Mouse (Mus musculus): ENCODE measurements around the gene Brca1. TPM values are rescaled to one million over a fixed set of nuclear protein-coding genes. Genes with fewer than 3 reads are reported as not detected.

The Brca1 gene
- polyA plus RNA-seq, 1 experiment from 2014 or later = 9.4 TPM

- POLR2A ChIA-PET = interaction anchor here (1.3 kb wide), 1 partner anchor 15 kb away, joined by 3 read pairs; no protein-coding TSS in a partner anchor
- in situ Hi-C loops (cut with MboI; ENCODE audit: low pct_unique_long_range_greater_than_20kb) = no loop called here
- ATAC-seq (no peak), DNase-seq (ENCODE audit: low read depth, low spot score) (no peak)
- no peaks in the 10 kb centered on the region for H3K27me3 ChIP-seq
- CTCF ChIA-PET = interaction anchor here (1.3 kb wide), 1 partner anchor 10 kb away, joined by 3 read pairs; no protein-coding TSS in a partner anchor
- TF ChIP-seq CTCF (IDR thresholded peaks at IDR 0.05) = no peak
Observed at GRCm38 (mm10) chr11:101581081-101581764, 29.5 kb upstream of the Brca1 start.

GRCm38 (mm10) chr11:101576116-101576515 lies 24.4 kb upstream of the Brca1 start:
- ChIA-PET POLR2A (no interaction called here), CTCF (interaction anchor here (1.5 kb wide), 1 partner anchor 10 kb away, joined by 7 read pairs; no protein-coding TSS in a partner anchor)
- in situ Hi-C loops (cut with MboI; ENCODE audit: low pct_unique_long_range_greater_than_20kb) = no loop called here
- no peaks in the 10 kb centered on the region for H3K27me3 ChIP-seq
- TF ChIP-seq CTCF (IDR thresholded peaks at IDR 0.05) = peak; percentile 53
- no peak for DNase-seq (ENCODE audit: low read depth, low spot score)
- no peak for ATAC-seq

- in situ Hi-C loops (cut with MboI; ENCODE audit: low pct_unique_long_range_greater_than_20kb) = no loop called here
- no peak for ATAC-seq
- no peaks in the 10 kb centered on the region for H3K27me3 ChIP-seq
- no peak for TF ChIP-seq CTCF (IDR thresholded peaks at IDR 0.05)
- DNase-seq (ENCODE audit: low read depth, low spot score) = no peak
- ChIA-PET POLR2A (no interaction called here), CTCF (interaction anchor here (1.0 kb wide), 1 partner anchor 12 kb away, joined by 3 read pairs; no protein-coding TSS in a partner anchor)
Observed at GRCm38 (mm10) chr11:101568421-101568820, 16.7 kb upstream of the Brca1 start.

- in situ Hi-C loops (cut with MboI; ENCODE audit: low pct_unique_long_range_greater_than_20kb) = loop anchor here (5.0 kb wide), 1 partner anchor 95 kb away; the partner anchor contains the start of gene Vat1
- DNase-seq (ENCODE audit: low read depth, low spot score) = peak; percentile 22
- ChIA-PET POLR2A (interaction anchor here (0.6 kb wide), 1 partner anchor 115 kb away, joined by 3 read pairs; no protein-coding TSS in a partner anchor), CTCF (interaction anchor here (1.6 to 2.2 kb wide), 3 partner anchors 9 to 95 kb away, joined by 7 to 10 read pairs (median 8); no protein-coding TSS in a partner anchor)
- no peak for ATAC-seq
- TF ChIP-seq CTCF (IDR thresholded peaks at IDR 0.05) = peak; percentile 88
- no peaks in the 10 kb centered on the region for H3K27me3 ChIP-seq
Observed at GRCm38 (mm10) chr11:101562391-101562790, 10.6 kb upstream of the Brca1 start.

GRCm38 (mm10) chr11:101556954-101557353 lies 5.2 kb upstream of the Brca1 start:
- H3K27me3 ChIP-seq = no peaks in the 10 kb centered on the region
- ATAC-seq (no peak), DNase-seq (ENCODE audit: low read depth, low spot score) (no peak)
- no peak for TF ChIP-seq CTCF (IDR thresholded peaks at IDR 0.05)
- ChIA-PET CTCF (no interaction called here), POLR2A (no interaction called here)
- in situ Hi-C loops (cut with MboI; ENCODE audit: low pct_unique_long_range_greater_than_20kb) = no loop called here

GRCm38 (mm10) chr11:101556541-101556940 lies 4.8 kb upstream of the Brca1 start:
- TF ChIP-seq CTCF (IDR thresholded peaks at IDR 0.05) = no peak
- H3K27me3 ChIP-seq = no peaks in the 10 kb centered on the region
- in situ Hi-C loops (cut with MboI; ENCODE audit: low pct_unique_long_range_greater_than_20kb) = no loop called here
- ChIA-PET CTCF (interaction anchor here (1.2 to 1.5 kb wide), 2 partner anchors 10 to 12 kb away, joined by 3 to 4 read pairs; no protein-coding TSS in a partner anchor), POLR2A (no interaction called here)
- ATAC-seq = no peak
- DNase-seq (ENCODE audit: low read depth, low spot score) = no peak

DNA sequence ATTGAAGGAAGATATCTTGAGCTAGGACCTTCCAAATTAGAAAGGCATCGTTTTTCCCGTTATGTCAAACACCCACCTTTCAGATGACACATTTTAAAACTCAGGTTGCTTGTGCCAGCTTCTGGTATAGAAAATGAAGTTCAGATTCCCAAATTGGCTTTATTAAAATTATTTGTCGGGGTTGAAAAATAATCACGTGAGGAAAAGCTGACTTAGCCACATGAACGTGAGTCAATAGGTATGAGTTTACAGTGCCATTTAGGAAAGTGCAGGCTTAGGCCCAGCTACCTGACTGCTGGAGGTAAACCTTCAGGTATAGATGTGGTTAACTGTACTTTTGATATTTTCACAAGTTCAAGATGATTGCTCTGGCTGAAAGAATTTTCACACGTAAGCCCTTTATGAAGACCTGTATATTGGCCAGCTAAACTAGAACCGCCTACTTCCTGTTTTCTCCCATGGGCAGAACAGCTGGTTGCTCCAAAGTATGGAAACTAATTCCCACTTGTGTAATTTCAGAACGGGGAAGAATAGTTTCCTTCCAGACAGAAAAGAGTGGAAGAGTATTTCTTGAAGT lies 1.7 kb upstream of the Brca1 start:
- in situ Hi-C loops (cut with MboI; ENCODE audit: low pct_unique_long_range_greater_than_20kb) = no loop called here
- no peaks in the 10 kb centered on the region for H3K27me3 ChIP-seq
- ChIA-PET CTCF (interaction anchor here (1.0 to 2.0 kb wide), 3 partner anchors 8 to 20 kb away, joined by 4 to 8 read pairs (median 5); no protein-coding TSS in a partner anchor), POLR2A (interaction anchor here (1.4 kb wide), 1 partner anchor 86 kb away, joined by 4 read pairs; no protein-coding TSS in a partner anchor)
- DNase-seq (ENCODE audit: low read depth, low spot score) = no peak
- ATAC-seq = no peak
- no peak for TF ChIP-seq CTCF (IDR thresholded peaks at IDR 0.05)

DNA sequence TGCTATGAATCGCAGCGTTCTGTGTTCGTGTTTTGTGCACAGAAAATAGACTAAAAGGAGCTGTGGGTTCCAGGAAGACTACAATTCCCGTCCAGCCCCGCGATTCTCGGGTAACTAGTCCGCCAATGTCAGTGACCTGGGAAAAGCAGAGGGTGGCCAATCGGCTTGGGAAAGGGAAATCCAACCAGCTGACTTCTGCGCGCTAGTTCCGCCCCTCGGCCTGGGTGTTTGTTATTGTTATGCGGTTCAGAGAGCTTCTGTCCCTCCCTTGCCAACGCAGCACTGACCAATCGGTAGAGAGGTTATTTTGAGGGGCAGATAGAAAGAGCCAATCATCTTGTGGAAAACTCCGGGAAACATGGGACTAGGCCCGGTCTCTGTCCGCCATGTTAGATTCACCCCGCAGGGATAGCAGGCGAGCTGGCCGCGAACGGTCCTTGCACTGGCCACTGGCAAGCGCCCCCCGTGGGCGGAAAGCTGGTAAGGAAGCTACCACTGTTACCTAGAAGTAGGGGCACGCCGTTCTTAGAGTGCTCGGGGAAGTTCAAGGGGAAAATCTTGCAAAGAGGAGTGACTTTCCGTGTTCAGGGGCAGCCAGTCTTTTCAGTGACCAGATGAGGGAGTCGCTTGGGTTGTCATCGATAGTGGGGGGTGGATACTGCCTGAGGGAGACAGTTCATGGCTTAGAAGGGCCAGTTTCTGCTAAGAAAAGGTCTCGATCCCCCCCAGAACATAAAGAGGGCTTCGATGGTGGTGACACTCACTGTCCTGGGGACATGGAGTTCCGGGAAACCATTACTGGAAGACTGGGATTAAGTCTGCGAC lies 933 bp upstream of the Brca1 start:
- TF ChIP-seq CTCF (IDR thresholded peaks at IDR 0.05) = peak; percentile 42
- peak; percentile 89 for ATAC-seq
- ChIA-PET POLR2A (interaction anchor here (0.9 to 1.4 kb wide), 2 partner anchors 9 to 85 kb away, joined by 4 read pairs; no protein-coding TSS in a partner anchor), CTCF (interaction anchor here (1.0 to 2.0 kb wide), 2 partner anchors 9 to 21 kb away, joined by 4 to 8 read pairs; no protein-coding TSS in a partner anchor)
- peak; percentile 98 for DNase-seq (ENCODE audit: low read depth, low spot score)
- H3K27me3 ChIP-seq = no peaks in the 10 kb centered on the region
- in situ Hi-C loops (cut with MboI; ENCODE audit: low pct_unique_long_range_greater_than_20kb) = no loop called here

GRCm38 (mm10) chr11:101548526-101548925 lies 3.2 kb downstream of the Brca1 start:
- H3K27me3 ChIP-seq = no peaks in the 10 kb centered on the region
- no peak for ATAC-seq
- in situ Hi-C loops (cut with MboI; ENCODE audit: low pct_unique_long_range_greater_than_20kb) = no loop called here
- ChIA-PET CTCF (no interaction called here), POLR2A (no interaction called here)
- no peak for DNase-seq (ENCODE audit: low read depth, low spot score)
- TF ChIP-seq CTCF (IDR thresholded peaks at IDR 0.05) = no peak

- DNase-seq (ENCODE audit: low read depth, low spot score) (no peak), ATAC-seq (no peak)
- TF ChIP-seq CTCF (IDR thresholded peaks at IDR 0.05) = no peak
- no peaks in the 10 kb centered on the region for H3K27me3 ChIP-seq
- ChIA-PET POLR2A (interaction anchor here (0.6 kb wide), 1 partner anchor 51 kb away, joined by 3 read pairs; no protein-coding TSS in a partner anchor), CTCF (interaction anchor here (0.8 kb wide), 1 partner anchor 17 kb away, joined by 3 read pairs; no protein-coding TSS in a partner anchor)
- in situ Hi-C loops (cut with MboI; ENCODE audit: low pct_unique_long_range_greater_than_20kb) = no loop called here
Observed at GRCm38 (mm10) chr11:101544132-101544531, 7.6 kb downstream of the Brca1 start.
